Mouse (Mus musculus) thymus, adult 2 months (tissue): Measurements from ENCODE around the gene Ninj2.

Experiments used
- CTCF ChIP-seq: fragments of 200-500 bp; IDR thresholded peaks from 2 replicates; pipeline ENCODE4 v1.5.1; 2012; ENCODE audit warnings: mild to moderate bottlenecking, control low read depth, low read length, moderate library complexity, borderline replicate concordance; ENCODE audit not compliant: control insufficient read depth, poor library complexity, insufficient read depth; ENCODE audit errors: extremely low read depth
- POLR2A ChIP-seq: fragments of 200-500 bp; IDR thresholded peaks from 2 replicates; pipeline ENCODE4 v1.6.1; 2012; ENCODE audit warnings: mild to moderate bottlenecking, low read length, control low read depth, moderate library complexity; ENCODE audit not compliant: control insufficient read depth, poor library complexity, insufficient read depth; ENCODE audit errors: extremely low read depth

- TF ChIP-seq POLR2A (no peak), CTCF (no peak)
These were observed 86.0 kb downstream of the Ninj2 start for GRCm38 (mm10) chr6:120179044-120179755.
